Mouse (Mus musculus): ENCODE data around the gene Ttc7b.
A peak's percentile ranks its signal among the peaks of the same experiment; 100 is the strongest.

The Ttc7b gene

DNA sequence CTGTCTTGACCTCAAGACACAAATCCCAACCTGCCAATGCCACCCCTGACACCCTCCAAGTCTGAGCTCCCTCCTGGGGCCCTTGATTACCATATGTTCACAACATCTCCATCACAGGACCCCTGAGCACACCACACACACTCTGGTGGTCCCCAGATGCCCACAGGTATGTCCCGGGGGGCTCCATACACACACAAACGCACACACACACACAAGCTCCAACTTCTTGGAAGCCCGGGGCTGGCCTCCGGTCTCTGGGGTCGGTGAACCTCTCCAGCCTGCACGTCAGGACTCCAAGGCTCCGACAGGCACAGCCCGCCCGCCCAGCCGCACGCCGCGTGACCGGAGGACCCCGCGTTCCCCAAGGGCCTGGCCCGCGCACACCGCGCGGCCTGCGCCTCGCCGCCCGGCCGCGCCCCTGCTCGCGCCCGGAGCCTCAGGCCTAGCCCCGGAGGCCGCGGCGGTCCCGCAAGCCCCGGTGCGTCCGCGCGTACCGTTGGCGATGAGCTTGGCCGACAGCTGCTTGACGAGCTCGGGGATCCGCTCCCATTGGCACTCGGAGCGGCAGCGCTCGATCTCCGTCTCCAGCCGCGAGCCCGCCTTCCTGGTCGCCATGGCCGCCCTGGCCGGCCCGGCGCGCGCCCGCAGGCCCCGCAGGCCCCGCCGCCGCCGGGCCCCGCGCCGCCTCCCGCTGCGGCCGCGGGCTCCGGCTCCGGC is 391 bp downstream of the Ttc7b start:
- DNase-seq, result peak; percentile 51

DNA sequence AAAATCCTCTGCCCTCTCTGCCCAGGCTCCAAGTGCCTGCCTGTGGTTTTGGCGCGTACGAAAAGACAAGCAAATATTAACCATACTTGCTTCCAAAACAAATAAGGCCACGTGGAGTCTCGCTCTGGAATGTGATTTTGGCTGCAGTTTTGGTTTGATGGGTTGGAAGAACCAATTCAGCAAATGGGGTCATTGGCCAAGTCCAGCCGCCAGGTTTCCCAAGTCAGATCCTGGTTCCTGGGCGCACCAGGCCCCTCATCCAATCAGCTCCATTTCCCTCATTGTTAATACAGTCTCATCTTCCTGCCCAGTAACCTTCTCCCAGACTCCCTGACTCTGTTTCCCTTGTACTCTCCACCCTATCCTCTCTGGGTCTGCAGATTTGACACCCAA is 946 bp downstream of the Ttc7b start:
- DNase-seq, result peak; percentile 95

DNA sequence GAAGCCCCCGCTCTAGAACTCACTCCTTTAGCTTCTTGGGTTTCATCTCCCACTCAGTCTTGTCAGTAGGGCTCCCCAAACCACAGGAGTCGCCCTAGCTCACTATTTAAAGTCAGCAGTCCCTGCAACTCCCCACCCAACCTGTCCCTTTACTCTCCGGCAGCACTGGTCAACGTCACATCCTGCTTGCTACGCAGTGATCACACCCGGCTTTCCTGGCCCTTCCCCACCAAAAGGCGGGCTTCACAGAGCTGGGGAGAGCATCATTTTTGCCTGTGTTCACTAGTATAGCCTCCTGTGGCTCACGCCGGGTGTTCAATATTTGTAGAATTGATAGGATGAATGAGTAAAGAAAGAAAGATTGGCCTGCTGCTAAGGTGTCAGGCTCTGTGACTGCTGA is 3.3 kb downstream of the Ttc7b start:
- no peak for DNase-seq

DNA sequence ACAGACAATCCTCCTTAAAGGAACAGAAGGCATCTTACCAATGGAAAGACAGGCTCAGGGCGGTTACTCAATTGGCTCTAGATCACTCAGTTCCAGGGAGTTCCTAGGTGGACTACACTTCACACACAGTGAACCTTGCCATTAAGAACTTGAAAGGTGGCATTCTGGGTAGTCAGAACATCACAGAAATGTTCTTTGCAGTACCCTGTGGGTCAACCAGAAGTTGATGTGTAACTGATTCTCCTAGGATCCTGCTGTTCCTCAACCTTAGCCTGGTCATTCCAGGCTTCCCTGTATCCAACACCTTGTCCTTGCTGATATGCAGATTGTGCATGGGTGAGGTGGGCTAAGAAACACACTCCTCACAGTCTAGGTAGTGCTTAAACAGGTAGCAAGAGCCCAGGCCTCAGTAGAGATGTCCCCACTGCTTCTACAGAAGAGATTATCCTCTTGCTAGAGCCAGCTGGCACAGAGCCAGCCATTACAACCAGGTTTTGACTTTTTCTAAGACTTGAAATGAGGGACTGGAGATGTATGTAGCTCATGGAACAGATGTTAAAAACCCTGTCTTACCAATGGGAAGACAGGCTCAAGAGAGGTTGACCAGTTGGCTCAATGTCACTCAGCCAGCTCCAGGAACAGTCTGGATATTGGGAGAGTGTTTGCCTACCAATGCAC is 4.3 kb downstream of the Ttc7b start:
- DNase-seq, result peak; percentile 86

DNA sequence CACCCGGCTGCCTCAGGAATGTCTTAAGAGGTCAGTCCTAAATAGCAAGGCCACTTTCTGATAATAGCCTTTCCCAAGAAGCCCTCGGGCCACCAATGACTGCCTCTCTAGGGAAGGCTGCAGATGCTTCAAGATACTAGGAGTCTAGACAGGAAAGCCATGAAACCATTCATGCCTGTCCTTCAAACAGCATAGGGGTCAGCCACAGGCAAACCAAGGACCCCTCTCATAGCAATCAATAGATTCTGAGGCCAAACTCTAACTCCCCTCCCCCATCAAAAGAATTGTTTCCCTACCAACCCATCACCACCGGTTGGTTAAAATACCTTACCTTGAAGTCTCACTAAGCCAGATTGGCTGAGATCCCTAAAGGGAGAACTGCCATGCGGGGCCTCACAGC is 5.1 kb downstream of the Ttc7b start:
- DNase-seq, result no peak

DNA sequence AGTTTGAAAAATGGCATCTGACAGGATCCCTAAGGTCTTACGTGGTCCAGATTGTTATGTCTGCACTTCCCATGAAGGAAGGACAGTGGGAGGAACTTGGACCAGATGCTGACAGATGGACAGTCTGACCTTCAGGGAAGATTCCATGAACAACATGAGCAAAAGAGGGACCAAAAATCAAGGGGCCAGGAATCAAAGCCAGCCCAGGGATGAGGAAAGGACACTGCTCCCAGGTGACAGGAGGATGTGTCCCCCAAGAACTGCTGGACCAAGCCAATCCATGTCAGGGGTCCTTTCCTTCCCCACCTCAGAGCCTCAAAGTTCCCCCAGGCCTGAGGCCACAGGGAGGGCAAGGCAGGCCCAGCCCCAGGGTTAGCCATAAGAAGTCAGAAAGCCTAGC is 6.0 kb downstream of the Ttc7b start:
- no peak for DNase-seq

DNA sequence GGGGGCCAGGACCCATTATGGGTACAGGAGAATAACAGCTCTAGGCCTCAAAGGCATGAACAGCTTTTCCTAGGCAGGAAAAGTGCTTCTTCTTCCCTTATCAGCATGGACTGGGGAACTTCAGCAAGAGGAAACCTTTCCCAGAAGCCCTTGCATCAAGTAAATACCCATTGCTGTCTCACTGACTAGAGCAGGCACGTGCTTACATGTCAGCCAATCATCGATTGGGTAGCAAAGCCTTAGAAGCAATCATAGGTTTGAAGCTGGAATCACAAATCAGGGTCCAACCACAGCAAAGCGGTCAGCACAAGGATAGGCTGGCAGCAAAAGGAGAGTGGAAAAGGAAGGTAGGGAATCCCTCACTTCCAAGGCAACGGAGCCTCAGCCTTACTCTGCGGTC is 7.5 kb downstream of the Ttc7b start:
- DNase-seq, result no peak

DNA sequence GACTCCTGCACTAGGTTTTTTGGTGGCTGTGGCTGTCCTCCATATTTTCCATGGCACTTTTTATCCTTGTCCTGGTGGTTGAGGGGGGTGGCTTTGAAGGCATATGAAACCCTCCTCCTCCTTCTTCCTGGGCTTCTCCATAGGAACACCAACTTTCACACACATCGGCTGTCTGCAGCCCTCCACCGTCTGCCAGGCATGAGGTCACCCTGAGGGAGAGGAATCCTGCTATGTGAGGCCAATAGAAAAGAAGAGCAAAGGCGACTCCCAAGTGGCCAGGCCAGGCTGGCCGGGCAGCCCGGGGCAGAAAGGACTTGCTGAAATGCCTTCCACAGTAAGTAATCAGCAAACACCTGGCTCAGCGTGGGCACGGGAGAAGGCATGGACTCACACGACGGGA is 8.0 kb downstream of the Ttc7b start:
- no peak for DNase-seq

DNA sequence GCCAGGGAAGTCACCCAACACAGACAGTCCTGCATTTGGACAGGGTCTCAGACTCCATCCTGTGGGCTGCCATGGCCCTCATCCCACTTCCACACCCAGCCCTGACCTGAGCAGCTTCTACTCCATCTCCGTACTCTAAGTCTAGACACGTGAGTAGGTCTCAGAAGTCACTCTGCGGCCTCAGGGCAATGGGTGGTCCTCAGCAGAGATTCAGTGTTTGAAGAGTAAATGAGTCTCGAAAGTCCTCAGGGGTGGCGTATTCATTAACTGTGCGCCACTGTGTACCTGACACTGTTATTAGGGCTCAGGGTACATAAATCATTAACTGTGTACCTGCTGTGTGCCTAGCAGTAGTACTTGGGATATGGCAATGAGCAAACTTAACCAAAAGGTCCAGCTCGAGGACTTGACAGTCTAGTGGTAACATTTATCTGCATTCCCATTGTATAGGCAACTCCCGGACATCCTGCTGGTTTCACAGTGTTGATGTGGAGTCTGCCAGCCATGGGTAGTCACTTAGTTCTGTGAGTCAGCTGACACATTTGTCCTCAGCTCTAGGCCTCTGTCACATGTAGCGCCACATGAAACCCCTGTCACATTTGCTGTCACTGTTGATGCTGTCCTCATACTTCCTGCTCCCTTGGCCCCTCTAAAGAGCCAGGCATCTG is 10.9 kb downstream of the Ttc7b start:
- DNase-seq, result peak; percentile 56

DNA sequence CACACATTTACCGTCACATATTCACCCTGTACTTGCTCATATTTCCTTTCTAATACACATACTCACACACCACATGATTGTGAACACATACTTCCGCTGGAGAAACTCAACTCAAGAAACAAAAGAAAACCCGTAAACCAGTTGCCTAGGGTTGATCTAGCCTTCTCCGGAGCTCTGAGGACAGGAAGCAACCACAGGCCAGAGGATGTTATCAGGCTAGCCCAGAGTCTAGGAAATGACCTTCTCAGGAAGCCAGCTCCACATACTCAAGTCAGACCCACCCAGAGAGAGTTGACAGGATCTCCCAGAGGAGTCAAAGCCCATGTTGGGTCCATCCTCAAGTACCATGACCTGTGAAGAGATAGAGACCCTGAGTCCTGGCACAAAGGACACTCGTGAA is 12.0 kb downstream of the Ttc7b start:
- no peak for DNase-seq

DNA sequence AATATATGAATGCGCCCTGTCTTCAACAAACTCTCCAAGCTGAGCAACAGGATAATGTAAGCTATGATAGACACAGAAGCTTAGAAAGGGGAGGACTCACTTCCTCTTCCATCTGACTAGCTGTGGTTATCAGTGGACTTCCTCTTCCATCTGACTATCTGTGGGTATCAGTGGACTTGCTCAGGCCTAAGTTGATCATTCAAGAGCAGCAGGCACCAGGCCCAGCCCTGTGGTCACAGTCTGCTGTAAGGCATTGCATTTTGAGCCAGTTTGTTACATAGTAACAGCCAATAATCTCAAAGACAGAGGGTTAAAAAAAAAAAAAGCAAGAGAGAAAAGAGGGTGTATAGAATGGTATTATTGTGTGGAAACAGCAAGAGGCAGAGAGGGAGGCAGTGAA is 15.1 kb downstream of the Ttc7b start:
- no peak for DNase-seq

DNA sequence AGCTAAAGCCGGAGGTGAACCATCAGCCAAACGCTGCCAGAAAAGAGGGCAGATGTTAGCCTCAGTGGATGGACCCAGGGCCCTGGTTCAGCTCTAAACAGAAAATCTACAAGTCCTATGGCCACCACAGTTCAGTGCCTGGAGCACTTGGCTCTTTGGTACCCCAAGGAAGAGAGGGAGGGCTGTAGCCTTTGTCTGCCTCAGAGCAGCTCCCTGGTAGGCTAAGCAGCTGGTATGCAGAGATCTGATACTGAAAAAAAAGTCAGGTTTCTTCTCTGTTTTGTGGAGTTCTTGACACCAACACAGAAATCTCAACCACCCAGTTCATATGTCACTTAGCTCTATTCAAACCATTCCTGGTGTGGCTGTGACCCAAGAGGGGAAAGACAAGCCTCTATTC is 16.0 kb downstream of the Ttc7b start:
- no peak for DNase-seq

DNA sequence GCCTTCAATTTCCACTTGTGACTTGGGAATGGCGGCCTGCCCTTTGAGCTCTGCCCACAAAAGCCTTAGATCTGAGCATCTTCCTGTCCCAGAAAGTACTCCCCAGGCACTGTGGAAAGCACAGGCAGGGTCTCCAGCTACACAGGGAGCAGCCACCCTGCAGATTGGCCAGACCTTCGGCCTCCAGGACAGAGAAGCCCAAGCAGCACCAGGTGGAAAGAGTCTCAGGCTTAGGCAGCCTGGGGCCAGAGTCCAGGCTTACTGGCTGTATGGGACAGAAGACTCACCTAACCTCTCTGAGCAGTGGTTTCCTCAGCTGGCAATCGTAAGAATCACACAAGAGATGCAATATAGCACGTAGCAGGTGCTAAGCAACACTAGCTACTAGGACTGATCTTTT is 17.0 kb downstream of the Ttc7b start:
- DNase-seq, result peak; percentile 52

DNA sequence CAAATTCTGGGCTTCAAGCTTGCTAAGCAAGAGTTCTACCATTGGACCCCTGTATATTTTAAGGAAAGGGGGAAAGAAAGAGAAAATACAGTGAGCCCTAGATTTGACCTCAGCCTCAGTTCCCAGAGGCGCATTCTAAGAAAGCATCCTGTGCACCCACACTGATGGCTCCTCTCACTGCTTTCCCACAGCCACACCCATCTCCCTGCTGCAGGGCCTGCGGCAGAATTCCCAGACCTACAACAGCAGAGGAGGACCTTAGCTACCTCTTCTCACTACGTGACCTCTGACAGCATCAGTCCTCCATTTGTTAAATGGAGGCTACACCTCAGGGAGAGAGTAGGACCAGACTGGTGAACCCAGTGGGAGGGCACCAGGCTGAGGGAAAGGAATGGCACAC is 18.1 kb downstream of the Ttc7b start:
- no peak for DNase-seq

DNA sequence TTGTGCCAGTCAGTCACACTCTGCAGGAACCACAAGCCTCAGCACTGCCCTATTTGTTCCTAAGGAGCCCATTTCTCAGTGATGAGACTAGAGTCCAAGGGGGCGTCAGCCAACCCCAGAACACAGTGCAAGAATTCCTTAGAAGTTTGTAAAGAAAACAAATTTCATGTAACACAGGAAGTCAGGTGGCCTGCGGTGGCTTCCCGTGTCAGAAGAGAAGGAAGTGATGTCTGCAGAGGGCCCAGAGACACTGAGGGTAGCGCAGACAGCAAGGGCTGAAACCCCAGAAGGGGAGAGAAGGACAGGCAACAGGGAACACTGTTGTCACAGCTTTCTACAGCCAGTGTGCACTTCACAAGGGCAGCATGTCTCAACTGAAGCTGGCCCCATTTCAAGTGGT is 19.4 kb downstream of the Ttc7b start:
- no peak for DNase-seq

DNA sequence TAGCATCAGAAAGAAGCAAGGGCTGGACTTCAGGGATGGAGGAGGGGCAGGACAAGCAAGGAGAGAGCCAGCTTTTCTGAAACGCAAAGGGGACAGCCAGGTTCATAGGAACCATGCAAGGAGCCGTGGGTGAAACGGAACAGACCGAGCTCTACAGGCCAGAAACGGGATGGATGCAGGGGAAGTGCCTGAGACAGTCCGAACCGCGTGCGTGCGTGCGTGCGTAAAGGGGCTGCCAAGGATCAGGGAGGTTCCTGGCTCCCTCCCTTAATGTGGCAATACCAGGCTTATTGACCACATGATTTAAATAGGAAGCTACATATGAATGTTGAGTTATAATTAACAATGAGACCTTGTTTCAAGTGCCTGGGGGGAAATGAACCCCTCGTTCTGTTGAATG is 21.2 kb downstream of the Ttc7b start:
- no peak for DNase-seq

DNA sequence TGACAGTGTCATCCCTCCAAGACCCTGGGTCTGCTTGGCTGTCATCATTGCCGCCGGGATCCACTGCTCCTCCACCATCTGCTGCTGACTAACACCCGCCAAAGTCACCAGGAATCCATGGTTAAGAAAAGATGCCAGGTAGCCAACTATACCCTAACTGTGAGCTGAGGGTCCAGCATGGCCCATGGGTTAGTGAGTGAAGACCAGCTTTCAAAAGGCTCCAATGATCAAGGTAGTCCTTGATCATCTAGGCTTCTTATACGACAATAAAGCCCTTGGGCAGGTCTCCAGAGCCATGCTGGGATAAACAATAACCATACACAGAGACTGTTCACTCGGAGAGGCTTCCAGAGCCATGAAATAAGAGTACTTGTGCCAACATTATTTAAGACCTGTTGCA is 22.6 kb downstream of the Ttc7b start:
- no peak for DNase-seq

DNA sequence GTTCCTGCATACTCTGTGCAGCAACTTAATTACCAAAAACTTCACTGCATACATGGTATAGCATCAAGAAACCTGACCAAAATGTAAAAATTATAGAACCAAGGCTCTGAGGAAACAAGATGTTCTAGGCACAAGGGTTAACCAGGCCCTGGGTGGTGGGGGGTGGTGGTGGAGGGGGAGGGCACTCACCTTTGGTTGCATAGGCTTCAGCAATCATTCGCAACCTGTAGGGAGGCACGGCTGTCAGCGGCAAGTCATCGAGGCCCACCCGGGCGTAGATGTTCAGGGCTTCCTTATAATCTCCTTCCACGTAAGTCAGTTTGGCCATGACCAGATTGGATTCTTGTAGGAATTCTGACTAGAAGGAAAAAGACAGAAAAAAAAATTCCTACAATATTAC is 25.5 kb downstream of the Ttc7b start:
- DNase-seq, result no peak

DNA sequence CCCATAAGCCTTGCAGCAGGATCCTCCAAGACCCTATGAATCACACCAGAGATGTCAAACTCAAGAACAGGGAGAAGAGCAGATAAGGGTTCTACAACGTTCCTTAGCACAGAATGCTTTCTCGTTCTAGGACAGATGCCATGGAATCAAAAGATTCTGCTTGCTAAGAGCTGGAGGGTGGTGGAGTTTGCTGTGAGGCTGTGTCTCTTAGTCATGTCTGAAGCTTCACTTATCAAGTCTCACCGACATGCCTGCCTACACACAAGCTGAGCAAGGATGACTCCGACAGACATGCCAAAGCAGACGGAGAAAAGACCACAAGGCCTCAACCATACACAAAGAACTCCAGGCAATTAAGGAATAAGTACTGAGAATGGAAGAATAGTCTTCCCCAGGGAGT is 27.4 kb downstream of the Ttc7b start:
- DNase-seq, result no peak

DNA sequence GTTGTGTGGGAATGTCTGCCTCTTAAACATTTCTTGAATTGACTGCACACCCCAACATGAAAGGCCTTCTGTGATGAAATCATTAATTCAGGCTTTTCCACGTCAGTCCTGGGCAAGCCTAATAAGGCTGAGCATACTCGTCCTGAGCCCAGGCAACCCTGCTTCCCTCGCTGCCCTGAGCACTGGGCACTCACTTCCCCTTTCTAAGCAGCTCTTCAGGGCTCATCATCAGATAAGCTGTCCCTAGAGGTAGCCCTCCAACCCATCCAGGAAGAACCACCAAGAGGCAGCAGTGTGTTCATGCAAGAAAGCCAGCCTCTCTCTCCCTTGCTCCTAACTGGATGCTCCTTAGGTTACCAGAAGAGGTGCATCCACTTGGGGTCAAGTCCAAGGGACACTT is 27.9 kb downstream of the Ttc7b start:
- no peak for DNase-seq

DNA sequence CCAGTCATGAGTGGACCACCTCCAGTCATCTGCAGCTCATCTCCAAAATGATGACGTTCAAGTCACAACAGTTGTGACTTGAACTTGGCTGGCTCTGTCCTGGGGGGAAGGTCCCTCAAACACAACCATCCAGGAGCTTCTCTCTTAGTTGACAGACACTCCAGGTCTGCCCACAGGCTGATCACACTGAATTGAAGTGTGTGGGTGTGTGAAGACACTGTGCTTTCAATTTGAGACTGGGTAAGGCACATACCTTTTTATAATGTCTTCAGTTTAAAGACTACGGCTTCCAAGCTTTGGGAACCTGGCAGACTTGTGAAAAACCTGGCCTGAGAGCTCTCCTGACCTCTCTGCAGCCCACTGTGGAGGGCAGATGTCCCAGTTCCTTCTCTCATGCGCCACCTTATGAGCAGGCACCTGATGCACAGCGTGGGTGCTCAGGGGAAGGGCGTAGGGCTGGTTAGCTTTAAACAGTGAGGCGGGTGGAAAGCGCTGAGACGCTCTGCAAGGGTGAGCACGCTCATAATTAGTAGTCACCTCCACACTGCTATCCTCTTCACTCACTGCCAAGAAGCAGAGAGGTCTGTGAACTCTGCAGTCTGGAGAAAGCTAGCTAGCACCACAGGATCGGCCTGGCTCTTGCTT is 28.5 kb downstream of the Ttc7b start:
- no peak for DNase-seq

DNA sequence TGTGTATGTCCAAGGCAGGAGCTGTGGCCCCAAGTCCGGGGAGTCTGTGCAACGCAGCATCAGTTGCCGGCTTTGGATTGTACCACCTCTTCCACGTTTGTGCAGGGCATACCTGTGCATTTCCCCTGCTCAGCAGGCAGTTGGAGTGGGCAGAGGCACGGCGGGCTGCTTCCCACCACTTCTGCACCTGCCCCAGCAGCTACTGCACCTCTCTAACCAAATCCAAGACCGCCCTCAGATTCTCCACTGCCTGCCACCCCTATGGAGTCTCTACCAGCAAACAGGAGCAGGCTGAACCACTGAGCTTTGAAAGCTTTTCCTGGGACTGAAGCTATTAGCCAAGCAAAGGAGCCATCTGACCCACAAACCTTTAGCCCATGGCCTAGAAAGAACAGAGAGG is 30.8 kb downstream of the Ttc7b start:
- no peak for DNase-seq

DNA sequence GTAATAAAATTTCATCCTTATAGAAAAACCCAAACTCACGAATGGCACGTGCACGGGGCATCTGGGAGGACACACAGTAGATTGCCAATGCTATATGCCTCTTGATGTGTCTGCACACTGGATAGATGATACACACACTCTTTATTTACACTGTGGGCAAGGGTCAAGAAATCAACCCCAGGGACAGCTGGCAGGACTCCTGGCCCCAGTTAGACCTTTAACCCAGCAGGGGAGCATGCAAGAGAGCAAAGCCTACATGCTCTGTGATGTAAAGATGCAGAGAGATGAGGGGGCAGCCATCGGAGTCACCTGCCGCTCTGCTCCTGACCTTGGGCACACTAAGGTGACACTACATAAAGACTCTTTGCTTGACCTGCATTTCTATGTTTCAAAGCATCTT is 32.3 kb downstream of the Ttc7b start:
- no peak for DNase-seq

DNA sequence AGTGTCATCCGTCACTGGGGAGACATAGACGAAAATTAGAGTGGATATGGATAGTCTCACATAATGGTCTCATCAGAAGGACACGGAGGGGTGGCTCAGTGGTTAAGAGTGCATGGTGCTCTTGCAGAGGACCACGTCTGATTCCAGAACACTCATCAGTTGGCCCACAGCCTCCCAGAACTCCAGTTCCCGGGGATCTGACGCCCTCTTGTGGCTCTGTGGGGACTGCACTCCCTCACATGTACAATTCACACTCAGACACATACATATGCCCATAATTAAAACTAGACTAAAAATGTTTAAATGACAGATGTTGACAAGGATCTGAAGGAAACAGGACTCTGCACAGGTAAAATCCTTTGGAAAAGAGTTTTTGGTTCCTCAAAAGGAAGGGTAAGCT is 34.4 kb downstream of the Ttc7b start:
- DNase-seq, result peak; percentile 20
